Mouse (Mus musculus) embryonic fibroblast, embryonic 13.5 days (primary cell): Measurements from ENCODE around the gene Hist2h2ac.

Experiments used
- CTCF ChIP-seq: IDR thresholded peaks from 2 replicates; pipeline ENCODE4 v1.5.1; 2011; ENCODE audit warnings: mild to moderate bottlenecking, control low read depth, low read length, moderate library complexity, borderline replicate concordance; ENCODE audit not compliant: insufficient read depth
- POLR2A ChIP-seq: IDR thresholded peaks from 2 replicates; pipeline ENCODE4 v1.6.1; 2011; ENCODE audit warnings: low read depth, mild to moderate bottlenecking, control low read depth, low read length, moderate library complexity

DNA sequence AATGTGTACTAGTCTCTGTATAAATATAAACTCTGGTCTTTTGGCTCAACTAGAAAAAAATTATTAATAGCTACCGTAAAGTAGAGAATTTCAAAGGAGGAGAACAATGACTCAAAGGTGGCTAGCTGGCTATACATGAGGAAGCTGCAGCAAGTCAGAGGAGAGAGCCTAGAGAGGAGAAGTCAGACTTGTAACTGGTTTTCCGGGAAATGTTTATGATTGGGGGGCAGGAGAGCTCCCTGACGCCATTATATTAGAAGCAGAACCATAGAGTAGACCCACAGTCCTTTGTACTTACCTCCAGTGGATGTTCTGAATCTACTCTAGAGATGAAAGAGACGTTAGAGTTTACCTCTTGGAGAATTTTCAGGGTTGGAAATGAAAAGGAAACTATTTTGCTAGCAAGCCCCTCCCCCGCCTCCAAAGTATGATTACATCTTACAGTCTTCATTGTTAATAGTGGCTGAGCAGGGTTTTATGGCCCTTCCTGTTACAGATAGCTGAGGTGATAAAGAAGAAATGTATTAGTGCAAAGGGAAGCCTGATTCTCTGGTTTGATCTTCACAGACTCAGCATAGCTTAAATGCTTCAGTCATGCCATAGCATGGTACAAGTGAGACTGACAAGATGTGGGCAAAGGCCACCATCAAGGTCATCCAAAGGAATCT lies 35.4 kb upstream of the Hist2h2ac start:
- TF ChIP-seq CTCF (no peak), POLR2A (no peak)
